Mouse (Mus musculus): ENCODE measurements around the gene Olfr1368.
A peak's percentile ranks its signal among the peaks of the same experiment; 100 is the strongest.

The Olfr1368 gene

DNA sequence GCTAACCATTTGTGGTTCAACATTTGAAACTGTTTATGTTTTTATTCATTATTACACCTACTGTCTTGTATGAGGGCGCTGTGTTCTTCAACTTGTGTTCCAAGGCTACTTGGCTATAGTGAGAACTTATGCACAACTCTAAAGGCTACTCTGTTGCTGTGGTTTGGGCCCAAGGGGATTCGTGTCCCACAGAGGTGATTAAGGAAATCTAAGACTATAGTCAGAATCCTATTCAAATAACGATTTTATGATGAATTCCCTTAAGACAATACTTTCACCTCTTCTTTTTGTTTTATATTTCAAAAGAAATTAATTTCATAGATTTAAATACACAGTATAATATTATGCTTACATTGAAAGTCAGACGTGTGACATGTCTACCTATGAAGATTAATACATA is at the start of gene Olfr1368:
Gene Olfr1368, minus strand, starts transcription at position 101 of the 400 bp plus-strand sequence.
- DNase-seq (ENCODE audit: low read depth): no peak

DNA sequence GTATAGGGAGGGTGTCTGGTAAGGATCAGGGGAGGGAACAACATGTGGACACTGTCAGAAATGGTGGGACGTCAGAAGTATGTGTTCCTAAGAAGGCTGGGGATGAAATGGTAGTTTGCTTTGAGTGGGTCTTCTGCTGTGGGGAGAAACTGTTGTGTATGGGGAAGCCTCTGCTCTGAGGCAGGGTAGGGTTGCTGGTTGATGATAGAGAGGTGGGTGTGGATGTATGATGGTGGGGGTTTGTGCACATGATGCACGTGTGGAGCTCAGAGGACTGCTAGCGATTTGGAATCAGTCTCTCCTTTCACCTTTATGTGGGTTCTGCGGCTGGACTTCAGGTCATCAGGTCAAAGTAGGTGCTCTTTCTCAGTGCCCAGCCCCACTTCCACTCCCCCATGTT is 39.9 kb upstream of the Olfr1368 start:
- DNase-seq (ENCODE audit: low read depth): no peak

DNA sequence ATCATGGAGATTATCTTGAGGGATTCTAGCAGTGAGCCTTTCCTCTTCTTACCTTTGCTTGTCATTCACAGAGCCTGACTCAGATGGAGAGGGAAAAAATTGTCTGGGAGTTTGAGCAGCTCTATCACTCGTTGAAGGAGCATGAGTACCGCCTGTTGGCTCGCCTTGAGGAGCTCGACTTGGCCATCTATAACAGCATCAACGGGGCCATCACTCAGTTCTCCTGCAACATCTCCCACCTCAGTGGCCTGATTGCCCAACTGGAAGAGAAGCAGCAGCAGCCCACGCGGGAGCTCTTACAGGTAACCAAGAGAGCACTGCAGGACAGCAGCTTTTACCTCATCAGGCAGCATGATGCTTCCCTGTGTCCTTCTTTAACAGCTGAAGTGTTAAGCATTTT is 38.0 kb upstream of the Olfr1368 start:
- DNase-seq (ENCODE audit: low read depth): no peak

DNA sequence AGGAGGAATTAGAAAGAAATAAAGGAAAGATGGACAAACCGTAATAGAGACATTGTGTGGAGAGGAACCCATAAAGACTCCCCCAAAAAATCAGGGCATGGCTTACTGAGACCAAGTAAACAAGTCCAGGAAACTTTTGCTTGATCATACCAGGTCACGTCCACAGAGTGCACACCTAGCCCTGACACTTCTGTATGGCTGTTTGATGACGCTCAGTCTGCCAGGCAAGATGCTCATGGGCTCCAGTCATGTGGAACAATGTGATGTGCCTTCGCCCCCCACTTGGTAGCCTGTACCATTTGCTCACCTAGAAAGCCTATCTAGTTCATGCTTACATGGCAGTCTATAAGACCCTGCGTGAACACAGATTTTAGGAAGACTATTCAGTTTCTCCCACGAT is 37.4 kb upstream of the Olfr1368 start:
- no peak for DNase-seq (ENCODE audit: low read depth)

DNA sequence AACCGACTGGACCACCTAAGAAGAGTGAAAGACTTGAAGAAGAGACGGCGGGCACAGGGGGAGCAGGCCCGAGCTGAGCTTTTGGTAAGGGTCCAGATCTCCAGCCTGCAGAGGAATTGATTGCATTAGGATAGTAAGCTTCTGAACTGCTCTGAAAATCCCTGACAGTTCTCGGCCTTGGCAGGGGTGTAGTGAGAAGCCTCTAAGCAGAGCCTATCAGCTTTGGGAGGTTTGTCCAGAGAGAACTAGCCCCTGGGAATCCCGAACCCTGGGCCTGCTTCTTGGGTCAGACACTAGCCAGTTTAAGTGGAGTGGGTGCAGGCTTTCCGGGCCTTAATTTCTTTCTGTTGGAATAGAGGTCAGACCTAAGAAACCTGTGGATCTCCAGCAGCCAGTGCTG is 36.3 kb upstream of the Olfr1368 start:
- no peak for DNase-seq (ENCODE audit: low read depth)

DNA sequence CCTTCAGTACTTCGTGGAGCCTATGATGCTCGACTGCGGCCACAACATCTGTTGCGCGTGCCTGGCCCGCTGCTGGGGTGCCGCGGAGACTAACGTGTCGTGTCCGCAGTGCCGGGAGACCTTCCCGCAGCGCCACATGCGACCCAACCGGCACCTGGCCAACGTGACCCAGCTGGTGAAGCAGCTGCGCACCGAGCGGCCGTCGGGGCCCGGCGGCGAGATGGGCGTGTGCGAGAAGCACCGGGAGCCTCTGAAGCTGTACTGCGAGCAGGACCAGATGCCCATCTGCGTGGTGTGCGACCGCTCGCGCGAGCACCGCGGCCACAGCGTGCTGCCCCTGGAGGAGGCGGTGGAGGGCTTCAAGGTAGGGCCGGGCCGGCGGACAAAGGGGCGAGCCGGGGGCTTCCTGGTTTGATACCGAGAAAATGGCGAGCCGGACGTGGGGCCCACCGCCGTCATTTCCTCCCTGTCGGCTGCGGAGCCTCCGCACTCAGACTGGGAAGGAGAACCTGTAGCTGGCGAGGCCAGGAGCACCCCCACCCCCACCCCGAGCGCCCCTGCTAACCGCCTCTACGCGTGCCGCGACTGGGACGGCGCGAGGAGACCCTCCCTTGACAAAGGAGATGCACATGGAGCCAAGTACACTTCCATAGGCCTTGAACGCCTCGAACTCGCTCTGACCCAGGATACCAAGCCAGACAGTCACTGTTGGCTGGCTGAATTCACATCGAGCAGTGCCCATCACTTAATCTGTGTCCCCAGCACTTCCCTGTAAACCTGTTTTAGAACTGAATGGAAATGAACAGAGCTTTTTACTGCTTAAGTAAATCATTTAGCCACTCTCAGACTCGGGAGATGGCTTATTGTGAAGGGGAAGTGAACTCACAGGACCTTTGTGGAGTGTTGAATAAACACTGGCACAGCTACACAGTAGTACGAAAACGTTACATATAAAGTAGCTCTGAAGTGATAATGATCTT is 35.2 kb upstream of the Olfr1368 start:
- peak; percentile 25 for DNase-seq (ENCODE audit: low read depth)

DNA sequence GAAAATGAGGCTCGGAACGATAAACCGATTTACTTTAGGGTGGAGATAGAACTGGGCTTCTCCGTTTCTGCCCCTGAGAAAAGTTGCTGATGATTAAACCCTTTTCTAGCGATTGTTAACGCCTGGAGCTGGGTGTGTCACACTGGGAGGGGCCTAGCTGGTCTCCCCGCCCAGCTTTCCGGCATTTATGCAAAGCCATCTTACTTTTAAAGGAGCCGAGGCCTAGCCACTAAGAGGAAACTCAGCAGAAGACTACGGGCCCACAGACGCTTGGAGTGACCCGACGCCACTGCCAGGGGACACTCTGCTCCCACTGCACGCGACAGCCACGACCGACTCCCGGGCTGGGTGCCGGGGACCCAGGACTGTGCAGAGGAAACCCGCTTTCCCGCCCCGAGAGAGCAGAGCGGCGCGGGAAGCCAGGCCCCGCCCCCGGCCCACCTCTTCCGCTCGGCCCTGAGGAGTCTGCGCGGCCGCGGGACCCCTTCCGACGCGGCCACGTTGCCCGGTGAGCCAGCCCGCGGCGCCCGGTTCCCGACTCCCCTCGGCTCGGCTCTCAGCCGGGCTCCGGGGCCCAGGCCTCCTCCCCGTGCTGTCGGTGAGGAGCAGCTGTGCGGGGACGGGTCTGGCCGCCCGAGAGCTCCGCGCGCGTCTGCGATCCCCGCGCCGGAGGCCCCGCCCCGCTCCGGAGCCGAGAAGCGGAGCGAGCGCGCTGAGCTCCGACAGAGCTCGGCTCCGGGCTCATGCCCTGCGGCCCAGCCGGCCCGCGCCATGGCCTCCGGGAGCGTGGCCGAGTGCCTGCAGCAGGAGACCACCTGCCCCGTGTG is 34.3 kb upstream of the Olfr1368 start:
- DNase-seq (ENCODE audit: low read depth): peak; percentile 91

DNA sequence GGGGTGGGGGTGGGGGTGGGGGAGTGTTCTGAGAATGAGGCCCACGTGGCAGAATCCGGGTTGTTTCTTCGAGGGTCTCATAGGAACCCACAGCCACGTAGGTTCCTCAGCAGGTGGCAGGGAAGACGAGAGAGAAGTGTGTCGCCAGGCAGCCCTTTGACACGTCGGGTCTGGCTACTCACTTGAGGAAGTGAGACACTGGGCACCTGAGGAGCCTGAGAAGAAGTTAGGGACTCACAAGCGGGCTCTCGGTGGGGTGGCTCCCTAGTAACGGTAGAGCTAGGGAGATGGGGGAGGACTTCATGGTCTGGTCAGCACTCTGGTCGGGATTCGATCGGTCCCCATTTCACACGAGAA is 33.7 kb upstream of the Olfr1368 start, which contains the start of gene Trim27:
Gene Trim27, plus strand, starts transcription at position 79 of the 357 bp plus-strand sequence.
- DNase-seq (ENCODE audit: low read depth): no peak

DNA sequence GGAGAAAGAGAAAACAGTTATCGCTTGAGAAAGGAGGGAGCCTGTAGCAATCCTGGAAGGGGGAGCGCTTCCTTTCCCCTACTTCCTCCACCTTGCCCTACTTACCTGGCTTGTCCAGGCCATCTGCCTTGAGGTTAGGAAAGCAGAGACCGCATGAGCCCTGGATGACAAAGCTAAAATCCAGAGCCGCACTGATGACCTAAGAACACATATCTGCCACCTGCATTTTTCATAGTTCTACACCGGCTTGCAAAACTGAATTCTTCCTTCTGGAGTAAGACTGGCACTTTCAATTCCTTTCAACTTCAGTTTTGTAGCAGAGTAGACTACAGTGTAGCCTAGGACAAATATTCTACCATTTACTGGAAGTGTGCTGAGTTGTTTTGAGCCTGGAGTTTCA is 32.7 kb upstream of the Olfr1368 start:
- DNase-seq (ENCODE audit: low read depth): no peak

DNA sequence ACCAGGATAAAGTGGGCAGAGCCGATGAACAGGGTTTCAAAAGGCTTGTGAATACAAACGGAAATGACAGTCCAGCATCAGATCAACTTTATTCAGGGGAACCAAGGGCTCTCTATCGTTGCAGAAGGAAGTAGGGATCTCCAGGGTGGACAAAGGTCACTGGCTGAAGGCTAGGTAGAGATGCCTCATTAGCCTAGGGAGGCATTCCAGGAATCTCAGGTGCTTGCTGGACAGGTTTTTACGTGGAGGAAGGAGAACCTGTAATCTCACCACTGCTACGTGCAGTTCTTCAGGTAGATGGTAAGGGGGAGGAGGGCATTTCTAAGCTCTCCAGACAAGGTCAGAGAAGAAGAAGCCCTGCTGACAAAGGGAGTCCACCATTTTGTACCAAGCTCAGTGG is 32.0 kb upstream of the Olfr1368 start:
- no peak for DNase-seq (ENCODE audit: low read depth)

DNA sequence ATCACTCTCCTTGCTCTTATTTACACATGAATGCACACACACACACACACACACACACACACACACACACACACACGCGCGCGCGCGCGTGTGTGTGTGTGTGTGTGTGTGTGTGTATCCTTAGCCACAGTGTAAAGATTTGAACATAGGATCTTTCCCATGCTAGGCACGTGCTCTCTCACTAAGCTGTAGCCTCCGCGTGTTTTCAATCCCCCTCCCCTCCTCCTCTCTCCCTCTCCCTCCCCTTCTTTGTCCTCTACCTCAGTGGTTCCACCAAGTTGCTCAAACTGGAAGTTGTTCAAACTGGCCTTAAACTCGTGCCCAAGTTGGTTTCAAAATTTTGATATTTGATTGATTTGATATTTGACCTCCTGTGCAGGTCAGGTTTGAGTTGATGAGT is 31.1 kb upstream of the Olfr1368 start:
- DNase-seq (ENCODE audit: low read depth): no peak

DNA sequence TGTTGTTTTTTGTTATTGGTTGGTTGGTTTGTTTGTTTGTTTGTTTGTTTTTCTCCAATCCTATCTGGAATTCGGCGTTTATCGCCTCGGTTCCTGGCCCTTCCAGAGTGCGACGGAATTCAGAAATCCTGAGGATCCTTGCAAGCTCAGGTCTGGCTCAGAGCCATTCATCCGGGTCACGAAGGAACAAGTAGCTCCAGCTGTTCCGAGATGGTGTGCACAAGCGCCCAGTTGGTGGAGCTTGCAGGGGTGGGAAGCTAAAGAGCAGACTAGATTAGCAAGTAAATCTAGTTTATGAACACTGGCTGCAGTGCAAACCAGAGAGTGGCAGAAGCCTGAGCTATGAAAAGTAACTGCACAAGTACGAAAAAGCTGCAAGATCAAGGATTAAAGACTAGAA is 27.4 kb upstream of the Olfr1368 start:
- no peak for DNase-seq (ENCODE audit: low read depth)

DNA sequence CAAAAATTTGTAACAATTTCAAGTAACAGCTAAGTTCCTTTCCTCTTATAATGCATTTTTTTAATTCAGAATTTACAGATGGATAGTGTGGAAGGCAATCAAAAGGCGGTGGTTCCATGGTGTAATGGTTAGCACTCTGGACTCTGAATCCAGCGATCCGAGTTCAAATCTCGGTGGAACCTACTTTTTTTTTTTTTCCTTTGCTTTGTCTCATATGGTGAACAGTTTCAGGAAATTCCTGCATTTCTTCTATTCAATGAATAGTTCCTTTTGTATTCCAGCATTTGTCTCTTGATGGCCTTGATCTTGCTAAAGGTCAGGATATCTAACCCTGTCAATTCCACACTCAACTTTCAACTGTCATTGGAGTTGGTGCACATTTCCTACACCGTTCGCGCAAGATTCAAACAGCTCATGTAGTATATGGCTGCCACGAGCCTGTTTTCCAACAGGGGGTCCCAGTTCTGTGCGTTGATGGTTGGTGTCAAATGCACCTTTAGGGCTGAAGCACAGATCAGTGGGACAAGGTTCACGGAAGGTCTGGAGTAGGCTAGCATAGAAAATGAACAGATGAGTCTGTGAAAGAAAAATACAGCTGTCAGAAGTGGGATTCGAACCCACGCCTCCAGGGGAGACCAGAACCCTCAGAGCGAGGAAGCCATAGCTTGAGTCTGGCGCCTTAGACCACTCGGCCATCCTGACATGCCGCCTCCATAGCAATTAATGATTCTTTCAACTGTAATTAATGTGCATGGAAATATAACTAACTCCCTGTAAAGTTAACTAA is 26.8 kb upstream of the Olfr1368 start:
- DNase-seq (ENCODE audit: low read depth): peak; percentile 84

DNA sequence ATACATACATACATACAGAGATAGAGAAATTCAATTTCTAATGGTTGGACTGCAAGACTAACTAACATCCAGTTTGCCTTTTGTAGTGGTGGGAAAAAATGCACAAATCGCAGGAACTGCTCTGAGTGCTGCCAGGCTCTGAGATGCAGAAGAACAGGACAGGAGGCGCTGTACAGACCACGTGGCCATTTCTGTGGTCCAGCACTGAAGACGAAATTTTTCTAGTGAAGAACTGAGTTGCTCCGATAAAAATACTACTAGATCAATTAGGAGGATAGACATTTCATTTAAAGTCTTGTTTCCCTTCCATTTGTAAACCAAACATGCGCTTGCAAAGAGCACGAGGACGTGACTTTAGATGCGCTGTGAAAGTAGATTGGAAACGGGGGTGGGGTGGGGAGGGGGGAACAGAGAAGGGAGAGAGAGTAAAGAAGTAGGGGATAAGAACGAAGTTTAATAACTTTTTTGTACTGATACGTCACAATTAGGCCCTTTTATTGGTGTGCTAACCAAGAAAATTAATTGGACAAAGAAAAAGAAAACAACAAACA is 26.0 kb upstream of the Olfr1368 start:
- DNase-seq (ENCODE audit: low read depth): peak; percentile 57

DNA sequence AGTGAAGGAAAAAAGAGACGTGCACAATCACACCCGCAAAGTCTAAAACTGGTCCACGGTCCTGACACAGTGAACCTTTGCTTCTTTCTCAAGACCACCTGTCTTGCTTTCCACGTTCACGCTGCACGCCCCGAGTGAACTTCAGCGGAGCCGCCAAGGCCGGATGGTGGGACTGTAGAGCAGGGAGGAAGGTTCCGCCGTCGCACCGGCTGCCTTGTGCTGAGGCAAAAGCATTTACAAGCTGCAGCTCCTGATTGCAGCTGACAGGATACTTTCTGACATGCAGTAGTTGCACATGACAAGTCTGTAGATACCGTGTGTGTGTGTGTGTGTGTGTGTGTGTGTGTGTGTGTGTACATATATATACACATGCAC is 25.5 kb upstream of the Olfr1368 start:
- DNase-seq (ENCODE audit: low read depth): peak; percentile 16

DNA sequence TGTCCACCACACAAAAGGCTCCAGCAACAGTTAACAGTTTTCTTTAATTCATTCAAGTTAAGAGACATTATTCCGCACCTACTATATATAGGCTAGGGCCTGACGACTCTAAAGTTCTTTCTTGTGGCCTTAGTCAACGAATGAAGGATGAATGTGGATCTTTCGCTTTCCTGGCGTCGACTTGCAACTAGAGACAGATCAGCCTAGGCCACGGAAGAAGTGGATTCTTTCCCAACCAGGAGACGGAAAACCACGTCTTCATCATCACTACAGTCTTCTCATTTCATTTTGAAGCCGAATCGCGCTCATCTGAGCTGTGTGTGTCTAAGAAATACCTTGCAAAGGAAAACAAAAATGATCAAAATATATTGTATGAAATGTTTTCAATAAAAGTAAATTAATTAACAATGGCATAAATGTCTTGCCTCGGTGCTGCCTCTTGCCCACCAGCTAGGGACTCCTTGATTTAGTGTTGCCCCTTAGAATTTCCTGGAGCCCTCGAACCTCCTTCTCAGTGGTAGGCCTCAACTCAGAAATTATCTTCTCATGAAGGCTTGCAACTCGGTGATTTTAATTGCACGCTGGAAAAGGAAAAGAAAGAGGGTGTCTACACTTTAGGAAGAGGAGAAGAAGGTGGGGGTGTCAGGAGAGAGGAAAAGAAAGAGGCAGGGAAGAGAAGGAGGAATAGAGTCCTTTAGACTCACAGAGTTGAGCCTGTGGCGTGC is 24.9 kb upstream of the Olfr1368 start:
- DNase-seq (ENCODE audit: low read depth): no peak

DNA sequence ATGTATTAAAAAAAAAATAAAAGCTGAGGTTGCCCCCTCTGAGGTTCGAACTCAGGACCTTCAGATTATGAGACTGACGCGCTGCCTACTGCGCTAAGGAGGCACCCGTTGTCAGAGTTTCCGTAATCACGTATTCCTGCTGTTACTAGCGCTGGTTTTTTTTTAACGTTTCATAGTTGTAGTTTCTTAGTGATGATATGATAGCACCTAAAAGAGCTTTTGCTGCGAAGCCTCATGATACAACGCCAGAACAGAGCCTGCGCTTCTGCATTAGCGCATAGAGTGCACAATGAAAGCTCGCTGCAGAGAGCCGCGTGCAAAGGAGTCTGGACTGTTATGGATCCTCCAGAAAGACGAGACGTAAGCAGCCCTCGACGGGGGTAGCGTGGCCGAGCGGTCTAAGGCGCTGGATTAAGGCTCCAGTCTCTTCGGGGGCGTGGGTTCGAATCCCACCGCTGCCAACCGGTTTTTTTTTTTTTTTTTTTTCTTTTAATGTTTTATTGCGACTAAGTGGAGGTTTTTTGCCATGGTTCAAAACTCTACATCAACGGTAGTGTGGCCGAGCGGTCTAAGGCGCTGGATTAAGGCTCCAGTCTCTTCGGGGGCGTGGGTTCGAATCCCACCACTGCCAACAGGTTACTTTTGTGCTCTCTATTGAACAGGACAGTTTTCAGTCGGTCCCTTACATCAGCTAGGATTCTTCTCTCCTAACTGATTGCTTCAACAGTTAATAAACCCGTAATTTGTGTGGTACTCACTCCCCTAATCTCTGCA is 24.2 kb upstream of the Olfr1368 start:
- DNase-seq (ENCODE audit: low read depth): peak; percentile 78

DNA sequence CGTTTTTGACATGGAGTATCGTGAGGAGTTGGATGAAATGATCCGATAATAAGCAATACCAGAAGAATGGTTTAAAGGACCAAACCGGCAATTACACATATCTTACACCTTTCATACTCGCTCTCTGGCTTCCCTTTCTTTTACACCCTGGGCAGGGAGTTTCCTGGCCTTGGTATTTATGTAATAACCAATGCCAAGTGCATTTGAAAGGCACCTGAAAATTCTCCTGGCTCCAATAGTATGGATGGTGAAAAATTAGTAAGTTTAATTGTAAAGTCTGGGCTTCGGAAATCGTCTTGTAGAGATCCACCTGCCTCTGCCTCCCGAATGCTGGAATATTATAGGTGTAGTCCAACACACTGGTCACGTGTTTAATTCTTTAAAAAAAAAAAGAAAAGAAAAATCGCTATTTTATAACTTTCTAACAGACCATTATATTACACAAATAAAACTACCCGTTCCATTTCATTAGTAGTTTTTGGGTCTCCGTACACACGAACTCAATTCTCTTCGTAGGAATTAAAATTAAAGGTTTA is 23.5 kb upstream of the Olfr1368 start:
- DNase-seq (ENCODE audit: low read depth): peak; percentile 48

DNA sequence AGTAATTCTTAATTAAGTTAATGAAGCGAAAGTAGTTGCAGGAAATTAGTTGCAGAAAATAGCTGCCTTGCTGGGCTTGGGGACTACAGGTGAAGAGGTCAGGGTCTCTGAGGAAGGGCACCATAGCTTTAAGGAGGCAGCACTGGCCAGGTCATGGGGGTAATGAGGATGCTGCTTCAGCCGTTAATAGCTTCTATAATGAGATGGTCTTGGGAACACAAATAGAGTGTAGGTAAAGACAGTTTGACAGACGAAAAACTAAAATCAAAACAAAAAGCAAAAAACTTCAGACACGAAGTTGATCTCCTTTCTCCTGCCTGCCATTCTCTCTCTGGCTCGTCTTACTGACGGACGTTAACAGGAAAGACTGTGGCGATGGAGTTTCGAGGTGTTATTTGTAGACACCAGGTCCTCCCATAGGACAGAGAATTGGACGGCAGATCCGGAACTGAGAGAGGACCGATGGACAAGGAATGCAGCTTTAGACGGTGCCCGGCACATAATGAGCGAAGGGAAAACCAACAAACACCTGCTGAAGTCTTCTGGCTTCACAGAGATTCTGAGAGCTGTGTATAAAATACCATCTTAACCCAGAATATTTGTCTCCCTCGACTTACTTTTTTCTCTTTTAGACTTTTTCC is 22.8 kb upstream of the Olfr1368 start:
- DNase-seq (ENCODE audit: low read depth): peak; percentile 65

DNA sequence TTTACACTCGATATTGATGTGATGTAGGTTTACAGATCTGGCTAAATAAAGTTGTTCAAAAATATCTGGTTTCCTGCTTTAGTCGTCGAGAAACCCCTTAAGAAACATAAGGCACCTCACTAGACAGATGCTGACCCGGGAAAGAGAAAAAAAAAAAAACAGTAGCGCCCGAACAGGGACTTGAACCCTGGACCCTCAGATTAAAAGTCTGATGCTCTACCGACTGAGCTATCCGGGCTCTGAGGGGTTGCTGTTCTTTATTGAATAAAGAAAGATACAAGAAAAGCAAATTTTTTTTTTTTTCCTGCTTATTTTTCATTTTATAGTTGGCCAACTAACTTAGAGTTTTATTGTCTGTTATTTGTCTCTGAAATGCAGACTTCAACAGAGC is 22.2 kb upstream of the Olfr1368 start:
- peak; percentile 42 for DNase-seq (ENCODE audit: low read depth)

Measured in c-Kit-positive CD71-positive TER-119-negative erythroid progenitor cells, embryonic 14.5 days (primary cell).